Mouse (Mus musculus): Measurements from ENCODE around the gene Arhgap35. TPM values are rescaled to one million over a fixed set of nuclear protein-coding genes. Genes with fewer than 3 reads are reported as not detected.

The Arhgap35 gene
- polyA plus RNA-seq, 1 experiment: 5.6 TPM

- Histone ChIP-seq H3K27ac (ENCODE audit: insufficient read depth, low read length) (no peak overlapping the region), H3K27me3 (ENCODE audit: control insufficient read depth, insufficient read depth, low read length) (no peaks in the 10 kb centered on the region), H3K4me3 (ENCODE audit: extremely low read depth, insufficient read depth, insufficient read length) (no peak overlapping the region), H3K4me1 (ENCODE audit: control insufficient read depth, insufficient read depth, insufficient read length) (no peaks in the 10 kb centered on the region), H3K36me3 (ENCODE audit: control insufficient read depth, insufficient read depth, low read length) (peaks cover 2% of the 10 kb centered on the region; the same call in 1 of the 2 replicates)
- DNase-seq (ENCODE audit: low read depth in 1 of 2, low spot score in 2 of 2): no peak
- 89% methylated on average over 3 of the region's 3 CpGs for WGBS
- TF ChIP-seq CTCF (IDR thresholded peaks at IDR 0.05; ENCODE audit: extremely low read depth, insufficient read depth, insufficient read length, insufficient replicate concordance) (no peak), POLR2A (IDR thresholded peaks at IDR 0.05; ENCODE audit: low read depth, low read length) (no peak)
Observed at GRCm38 (mm10) chr7:16505226-16505593, 109.6 kb downstream of the Arhgap35 start.

GRCm38 (mm10) chr7:16504573-16505225 is 110.1 kb downstream of the Arhgap35 start:
- Histone ChIP-seq H3K27ac (ENCODE audit: insufficient read depth, low read length) (no peak overlapping the region), H3K4me1 (ENCODE audit: control insufficient read depth, insufficient read depth, insufficient read length) (no peaks in the 10 kb centered on the region), H3K27me3 (ENCODE audit: control insufficient read depth, insufficient read depth, low read length) (no peaks in the 10 kb centered on the region), H3K4me3 (ENCODE audit: extremely low read depth, insufficient read depth, insufficient read length) (no peak overlapping the region), H3K36me3 (ENCODE audit: control insufficient read depth, insufficient read depth, low read length) (peaks cover 2% of the 10 kb centered on the region; the same call in 1 of the 2 replicates)
- 92% methylated on average over 2 of the region's 2 CpGs for WGBS
- no peak for TF ChIP-seq POLR2A (IDR thresholded peaks at IDR 0.05; ENCODE audit: low read depth, low read length)
- no peak for TF ChIP-seq CTCF (IDR thresholded peaks at IDR 0.05; ENCODE audit: extremely low read depth, insufficient read depth, insufficient read length, insufficient replicate concordance)
- DNase-seq (ENCODE audit: low read depth in 1 of 2, low spot score in 2 of 2): no peak

GRCm38 (mm10) chr7:16501571-16501970 is 113.2 kb downstream of the Arhgap35 start:
- DNase-seq (ENCODE audit: low read depth in 1 of 2, low spot score in 2 of 2): no peak
- TF ChIP-seq CTCF (IDR thresholded peaks at IDR 0.05; ENCODE audit: extremely low read depth, insufficient read depth, insufficient read length, insufficient replicate concordance): no peak
- no peak for TF ChIP-seq POLR2A (IDR thresholded peaks at IDR 0.05; ENCODE audit: low read depth, low read length)
- 94% methylated on average over 4 of the region's 4 CpGs for WGBS
- no peak overlapping the region for H3K4me3 ChIP-seq (ENCODE audit: extremely low read depth, insufficient read depth, insufficient read length)
- H3K36me3 ChIP-seq (ENCODE audit: control insufficient read depth, insufficient read depth, low read length): peaks cover 12% of the 10 kb centered on the region
- no peak overlapping the region for H3K27ac ChIP-seq (ENCODE audit: insufficient read depth, low read length)
- H3K4me1 ChIP-seq (ENCODE audit: control insufficient read depth, insufficient read depth, insufficient read length): no peaks in the 10 kb centered on the region
- H3K27me3 ChIP-seq (ENCODE audit: control insufficient read depth, insufficient read depth, low read length): no peaks in the 10 kb centered on the region

- DNase-seq (ENCODE audit: low read depth in 1 of 2, low spot score in 2 of 2): no peak
- 96% methylated on average over 6 of the region's 6 CpGs for WGBS
- Histone ChIP-seq H3K4me3 (ENCODE audit: extremely low read depth, insufficient read depth, insufficient read length) (no peak overlapping the region), H3K27me3 (ENCODE audit: control insufficient read depth, insufficient read depth, low read length) (no peaks in the 10 kb centered on the region), H3K27ac (ENCODE audit: insufficient read depth, low read length) (no peak overlapping the region), H3K36me3 (ENCODE audit: control insufficient read depth, insufficient read depth, low read length) (peaks cover 13% of the 10 kb centered on the region), H3K4me1 (ENCODE audit: control insufficient read depth, insufficient read depth, insufficient read length) (no peaks in the 10 kb centered on the region)
- no peak for TF ChIP-seq CTCF (IDR thresholded peaks at IDR 0.05; ENCODE audit: extremely low read depth, insufficient read depth, insufficient read length, insufficient replicate concordance)
- TF ChIP-seq POLR2A (IDR thresholded peaks at IDR 0.05; ENCODE audit: low read depth, low read length): no peak
Observed at GRCm38 (mm10) chr7:16499671-16500104, 115.1 kb downstream of the Arhgap35 start.

GRCm38 (mm10) chr7:16496260-16496659 is 118.5 kb downstream of the Arhgap35 start:
- 87% methylated on average over 3 of the region's 3 CpGs for WGBS
- Histone ChIP-seq H3K27me3 (ENCODE audit: control insufficient read depth, insufficient read depth, low read length) (no peaks in the 10 kb centered on the region), H3K36me3 (ENCODE audit: control insufficient read depth, insufficient read depth, low read length) (peaks cover 12% of the 10 kb centered on the region), H3K4me1 (ENCODE audit: control insufficient read depth, insufficient read depth, insufficient read length) (no peaks in the 10 kb centered on the region), H3K27ac (ENCODE audit: insufficient read depth, low read length) (no peak overlapping the region), H3K4me3 (ENCODE audit: extremely low read depth, insufficient read depth, insufficient read length) (no peak overlapping the region)
- TF ChIP-seq POLR2A (IDR thresholded peaks at IDR 0.05; ENCODE audit: low read depth, low read length) (no peak), CTCF (IDR thresholded peaks at IDR 0.05; ENCODE audit: extremely low read depth, insufficient read depth, insufficient read length, insufficient replicate concordance) (no peak)
- DNase-seq (ENCODE audit: low read depth in 1 of 2, low spot score in 2 of 2): no peak

- peak in 1 of 2 experiments; percentile 31 for DNase-seq (ENCODE audit: low read depth in 1 of 2, low spot score in 2 of 2)
- TF ChIP-seq POLR2A (IDR thresholded peaks at IDR 0.05; ENCODE audit: low read depth, low read length): no peak
- no peak for TF ChIP-seq CTCF (IDR thresholded peaks at IDR 0.05; ENCODE audit: extremely low read depth, insufficient read depth, insufficient read length, insufficient replicate concordance)
- 54% methylated on average over 2 of the region's 2 CpGs for WGBS
Observed at GRCm38 (mm10) chr7:16493361-16493760, 121.4 kb downstream of the Arhgap35 start.

GRCm38 (mm10) chr7:16492211-16492610 is 122.6 kb downstream of the Arhgap35 start:
- no peak for DNase-seq (ENCODE audit: low read depth in 1 of 2, low spot score in 2 of 2)
- no peaks in the 10 kb centered on the region for H3K4me1 ChIP-seq (ENCODE audit: control insufficient read depth, insufficient read depth, insufficient read length)
- no peak for TF ChIP-seq CTCF (IDR thresholded peaks at IDR 0.05; ENCODE audit: extremely low read depth, insufficient read depth, insufficient read length, insufficient replicate concordance)
- no peak for TF ChIP-seq POLR2A (IDR thresholded peaks at IDR 0.05; ENCODE audit: low read depth, low read length)
- H3K27me3 ChIP-seq (ENCODE audit: control insufficient read depth, insufficient read depth, low read length): no peaks in the 10 kb centered on the region
- peaks cover 5% of the 10 kb centered on the region for H3K36me3 ChIP-seq (ENCODE audit: control insufficient read depth, insufficient read depth, low read length)
- no peak overlapping the region for H3K27ac ChIP-seq (ENCODE audit: insufficient read depth, low read length)
- 65% methylated on average over 3 of the region's 3 CpGs for WGBS
- H3K4me3 ChIP-seq (ENCODE audit: extremely low read depth, insufficient read depth, insufficient read length): no peak overlapping the region

More at GRCm38 (mm10) chr7:16493361-16493760, 121.4 kb downstream of the Arhgap35 start:
- Histone ChIP-seq H3K4me1 (ENCODE audit: control insufficient read depth, insufficient read depth, insufficient read length) (no peaks in the 10 kb centered on the region), H3K27ac (ENCODE audit: insufficient read depth, low read length) (no peak overlapping the region), H3K27me3 (ENCODE audit: control insufficient read depth, insufficient read depth, low read length) (no peaks in the 10 kb centered on the region), H3K4me3 (ENCODE audit: extremely low read depth, insufficient read depth, insufficient read length) (no peak overlapping the region), H3K36me3 (ENCODE audit: control insufficient read depth, insufficient read depth, low read length) (peaks cover 11% of the 10 kb centered on the region)
